Comparison of ENCODE assay signal across 7 mouse cellular contexts in genomic region chr6:117907979-117908355, GRCm38 (mm10). TPM values are rescaled to one million over a fixed set of nuclear protein-coding genes. Genes with fewer than 3 reads are reported as not detected.
DNase-seq lines count a peak whose midpoint lies in the region; ATAC-seq and TF ChIP-seq lines count a peak whose summit lies in the region.

No protein-coding gene starts in this region.

- ATAC-seq in neural tube, embryonic 11.5 days (ENCODE audit: insufficient read depth, low FRiP score, low TSS enrichment) = no peak
- ATAC-seq in limb, embryonic 14.5 days (ENCODE audit: low FRiP score, low read depth) = no peak

- DNase-seq in neural tube, embryonic 11.5 days (ENCODE audit: low spot score) = no peak
- no peak for DNase-seq in neural tube, embryonic 10.5 days (ENCODE audit: extremely low spot score, low spot score)
- no peak for DNase-seq in forebrain, embryonic 10.5 days (ENCODE audit: extremely low spot score, low spot score)
- no peak for DNase-seq in limb, embryonic 14.5 days (ENCODE audit: low spot score)
- DNase-seq in layer of hippocampus, postnatal 14 days (ENCODE audit: low spot score in 2 of 2) = no peak
- DNase-seq in embryo, embryonic 9.5 days (ENCODE audit: extremely low spot score) = no peak

- H3K27ac ChIP-seq in neural tube, embryonic 11.5 days (ENCODE audit: low read depth, low read length) = peak overlapping the region; percentile 89; the same call in 1 of the 2 replicates
- H3K27ac ChIP-seq in forebrain, embryonic 10.5 days = peak overlapping the region; percentile 98
- peak overlapping the region; percentile 95 for H3K27ac ChIP-seq in limb, embryonic 14.5 days (replicated peaks; ENCODE audit: low read depth, low read length)
- no peak overlapping the region for H3K27ac ChIP-seq in olfactory bulb, adult 2 months (ENCODE audit: insufficient read depth, low read depth, low read length)

- no peaks in the 10 kb centered on the region for H3K9me3 ChIP-seq in neural tube, embryonic 11.5 days (ENCODE audit: control insufficient read depth, low read length)
- H3K9me3 ChIP-seq in forebrain, embryonic 10.5 days = no peaks in the 10 kb centered on the region
- H3K9me3 ChIP-seq in limb, embryonic 14.5 days (ENCODE audit: control insufficient read depth, low read length) = no peaks in the 10 kb centered on the region

- peak overlapping the region; percentile 95 for H3K9ac ChIP-seq in neural tube, embryonic 11.5 days (ENCODE audit: low read length)
- peak overlapping the region; percentile 93 for H3K9ac ChIP-seq in limb, embryonic 14.5 days (ENCODE audit: low read depth, low read length, severe bottlenecking)

- peaks cover 12% of the 10 kb centered on the region for H3K4me1 ChIP-seq in neural tube, embryonic 11.5 days (ENCODE audit: control insufficient read depth, insufficient read depth, low read length)
- H3K4me1 ChIP-seq in forebrain, embryonic 10.5 days = peaks cover 31% of the 10 kb centered on the region
- peaks cover 23% of the 10 kb centered on the region for H3K4me1 ChIP-seq in limb, embryonic 14.5 days (ENCODE audit: control insufficient read depth, insufficient read depth, low read length)
- H3K4me1 ChIP-seq in olfactory bulb, adult 2 months (ENCODE audit: control insufficient read depth, insufficient read depth, low read length) = peaks cover 10% of the 10 kb centered on the region

- H3K4me3 ChIP-seq in neural tube, embryonic 11.5 days (ENCODE audit: low read depth, low read length) = peak overlapping the region; percentile 99
- H3K4me3 ChIP-seq in forebrain, embryonic 10.5 days = peak overlapping the region; percentile 100
- H3K4me3 ChIP-seq in limb, embryonic 14.5 days (replicated peaks; ENCODE audit: low read length) = peak overlapping the region; percentile 77
- H3K4me3 ChIP-seq in olfactory bulb, adult 2 months (ENCODE audit: insufficient read depth, low read depth, low read length) = peak overlapping the region; percentile 89

- H3K27me3 ChIP-seq in neural tube, embryonic 11.5 days (ENCODE audit: control insufficient read depth, insufficient read depth, low read length) = no peaks in the 10 kb centered on the region
- H3K27me3 ChIP-seq in forebrain, embryonic 10.5 days (ENCODE audit: poor library complexity, severe bottlenecking) = no peaks in the 10 kb centered on the region
- no peaks in the 10 kb centered on the region for H3K27me3 ChIP-seq in limb, embryonic 14.5 days (ENCODE audit: control insufficient read depth, insufficient read depth, low read length)

- TF ChIP-seq POLR2A in limb, embryonic 14.5 days (IDR thresholded peaks at IDR 0.05; ENCODE audit: borderline replicate concordance, extremely low read depth, insufficient read depth, insufficient read length) = no peak
- TF ChIP-seq POLR2A in olfactory bulb, adult 2 months (IDR thresholded peaks at IDR 0.05; ENCODE audit: insufficient read depth, low read depth, low read length) = no peak

- H3K4me2 ChIP-seq in neural tube, embryonic 11.5 days (ENCODE audit: low read depth) = peak overlapping the region; percentile 90
- H3K4me2 ChIP-seq in limb, embryonic 14.5 days (replicated peaks; ENCODE audit: low read depth, low read length, severe bottlenecking) = peak overlapping the region; percentile 48

- under 1% methylated on average over 26 of the region's 26 CpGs for WGBS in neural tube, embryonic 11.5 days
- WGBS in forebrain, embryonic 10.5 days = 0% methylated on average over 26 of the region's 26 CpGs
- WGBS in limb, embryonic 14.5 days = 0% methylated on average over 26 of the region's 26 CpGs
- under 1% methylated on average over 26 of the region's 26 CpGs for WGBS in olfactory bulb, adult 2 months

- no peaks in the 10 kb centered on the region for H3K36me3 ChIP-seq in neural tube, embryonic 11.5 days (ENCODE audit: control insufficient read depth, insufficient read depth, low read length)
- H3K36me3 ChIP-seq in forebrain, embryonic 10.5 days (replicated peaks) = 0 out of 2 replicates have a peak, but pooled peaks cover 8% of the 10 kb centered on the region
- H3K36me3 ChIP-seq in limb, embryonic 14.5 days (ENCODE audit: control insufficient read depth, insufficient read depth, low read length) = no peaks in the 10 kb centered on the region

- no peak for TF ChIP-seq CTCF in olfactory bulb, adult 2 months (IDR thresholded peaks at IDR 0.05; ENCODE audit: insufficient read depth, low read depth, low read length)

RNA-seq across cellular contexts. Expression of gene Hnrnpf, which starts 7.8 kb away (rescaled TPM):
- 688 and 701 TPM in 2 replicates for polyA plus RNA-seq in neural tube, embryonic 11.5 days (2014; fragmentation: Nextera tagmentation; extraction: Ambion mirVana)
- 890 and 940 TPM in 2 replicates for polyA plus RNA-seq in forebrain, embryonic 10.5 days (2016; fragmentation: Nextera tagmentation; extraction: Ambion mirVana)
- polyA plus RNA-seq in limb, embryonic 14.5 days (2012; rRNA removed) = 385 and 486 TPM in 2 replicates
- polyA plus RNA-seq in limb, embryonic 14.5 days (2014; fragmentation: Nextera tagmentation; extraction: Ambion mirVana) = 609 and 633 TPM in 2 replicates
- polyA plus RNA-seq in olfactory bulb, adult 2 months (2012; ENCODE audit: insufficient read depth, insufficient read length, low replicate concordance, missing spikeins) = 271 and 502 TPM in 2 replicates
- 100 to 1,000 TPM; 140 to 154 TPM for total RNA-seq in layer of hippocampus, postnatal 14 days (2021)

RNA-seq across cellular contexts. Expression of gene Fxyd4, which starts 29.5 kb away (rescaled TPM):
- polyA plus RNA-seq in neural tube, embryonic 11.5 days (2014; fragmentation: Nextera tagmentation; extraction: Ambion mirVana) = 1.3 and 1.9 TPM in 2 replicates
- 2.0 and 2.5 TPM in 2 replicates for polyA plus RNA-seq in forebrain, embryonic 10.5 days (2016; fragmentation: Nextera tagmentation; extraction: Ambion mirVana)
- polyA plus RNA-seq in limb, embryonic 14.5 days (2012; rRNA removed) = not detected in 2 replicates
- 1.4 and 2.5 TPM in 2 replicates for polyA plus RNA-seq in limb, embryonic 14.5 days (2014; fragmentation: Nextera tagmentation; extraction: Ambion mirVana)
- polyA plus RNA-seq in olfactory bulb, adult 2 months (2012; ENCODE audit: insufficient read depth, insufficient read length, low replicate concordance, missing spikeins) = not detected in 2 replicates
- not detected for total RNA-seq in layer of hippocampus, postnatal 14 days (2021)

RNA-seq across cellular contexts. Expression of gene Zfp239, which starts 46.1 kb away (rescaled TPM):
- polyA plus RNA-seq in neural tube, embryonic 11.5 days (2014; fragmentation: Nextera tagmentation; extraction: Ambion mirVana) = 9.6 and 10.8 TPM in 2 replicates
- 13.6 and 14.8 TPM in 2 replicates for polyA plus RNA-seq in forebrain, embryonic 10.5 days (2016; fragmentation: Nextera tagmentation; extraction: Ambion mirVana)
- 7.4 and 8.6 TPM in 2 replicates for polyA plus RNA-seq in limb, embryonic 14.5 days (2012; rRNA removed)
- polyA plus RNA-seq in limb, embryonic 14.5 days (2014; fragmentation: Nextera tagmentation; extraction: Ambion mirVana) = 9.7 and 11.8 TPM in 2 replicates
- not detected in 2 replicates for polyA plus RNA-seq in olfactory bulb, adult 2 months (2012; ENCODE audit: insufficient read depth, insufficient read length, low replicate concordance, missing spikeins)
- total RNA-seq in layer of hippocampus, postnatal 14 days (2021) = 10 to 100 TPM; 31.1 to 36.0 TPM
